Mouse (Mus musculus) Patski (cell line): ENCODE measurements around the gene Col20a1. TPM values are rescaled to one million over a fixed set of nuclear protein-coding genes. Genes with fewer than 3 reads are reported as not detected.

ENCODE experiments used
- ATAC-seq: fragments of 100-300 bp; one replicate; pipeline ENCODE4 v1.8.0; 2021
- CTCF ChIA-PET: fragments of 350-600 bp; sonication (Branson Sonifier 250); formaldehyde crosslinking; loops from one replicate; lab custom pipeline; 2022; ENCODE audit warnings: inconsistent platforms; lab: Charles Lee
- POLR2A ChIA-PET: fragments of 350-600 bp; sonication (Branson Sonifier 250); formaldehyde crosslinking; loops from one replicate; lab custom pipeline; 2022; ENCODE audit warnings: antibody characterized with exemption, inconsistent platforms; lab: Charles Lee
- DNase-seq: peaks from one replicate; pipeline ENCODE4 v3.0.0-alpha.2; 2011; ENCODE audit warnings: low read depth, low spot score
- H3K27me3 ChIP-seq: fragments of 371-371 bp; one replicate; pipeline ENCODE4 v1.5.1; 2021
- CTCF ChIP-seq: fragments of 100-300 bp; IDR thresholded peaks from one replicate; pipeline ENCODE4 v1.5.1; 2021
- in situ Hi-C: fragments of 300-500 bp; cut with MboI; formaldehyde crosslinking; loops from 3 replicates; pipeline ENCODE4 v1.11.1; 2018; ENCODE audit warnings: low pct_unique_long_range_greater_than_20kb, mixed read lengths
- polyA plus RNA-seq: library from polyadenylated mRNA; unstranded; gene quantifications from one replicate; pipeline ENCODE4 v1.2.3, GENCODE M21; 2021

The Col20a1 gene
- polyA plus RNA-seq, 1 experiment from 2014 or later: 0.30 TPM

- ATAC-seq (no peak), DNase-seq (no peak)
- ChIA-PET POLR2A (no interaction called here), CTCF (no interaction called here)
- peaks cover 59% of the 10 kb centered on the region for H3K27me3 ChIP-seq
- TF ChIP-seq CTCF: no peak
- in situ Hi-C loops: no loop called here
These were observed 50.2 kb downstream of the Col20a1 start for GRCm38 (mm10) chr2:181036561-181036960.

DNA sequence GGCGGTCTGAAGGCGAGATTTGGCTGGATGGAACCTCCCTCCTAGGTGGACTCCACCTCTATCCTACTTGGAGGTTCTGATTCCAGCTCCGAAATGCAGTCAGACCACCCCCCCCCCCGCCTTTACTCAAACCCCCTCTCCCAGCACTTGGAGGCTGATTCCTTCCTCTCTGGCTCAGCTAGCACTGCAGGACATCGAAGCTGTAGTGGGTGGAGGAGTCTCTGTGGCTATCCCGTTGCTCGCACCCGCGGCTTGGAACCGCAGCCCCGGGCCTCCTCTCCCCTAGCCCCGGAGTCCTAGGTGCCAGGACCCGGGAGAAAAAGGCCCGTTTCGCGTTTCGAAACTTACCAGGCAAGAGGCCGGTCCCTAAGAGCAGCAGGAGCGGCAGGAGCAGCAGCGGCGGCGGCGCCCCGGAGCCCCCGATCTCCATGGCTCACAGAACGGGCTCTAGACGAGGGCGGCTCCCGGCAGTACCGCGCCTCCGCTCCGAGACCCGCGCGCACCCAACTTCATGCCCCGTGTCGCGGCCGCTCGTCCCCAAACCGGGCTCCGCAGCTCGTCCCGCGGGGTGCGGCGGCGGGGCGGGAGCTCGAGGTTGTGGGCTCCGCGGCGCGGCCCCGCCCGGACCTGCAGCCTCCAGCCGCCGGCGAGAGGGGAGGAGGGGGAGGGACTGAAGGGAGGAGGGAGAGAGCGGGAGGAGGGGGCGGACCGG is 52.5 kb downstream of the Col20a1 start:
- ChIA-PET POLR2A (interaction anchor here (0.6 kb wide), 1 partner anchor 43 kb away, joined by 3 read pairs; no protein-coding TSS in a partner anchor), CTCF (no interaction called here)
- in situ Hi-C loops: no loop called here
- ATAC-seq (no peak), DNase-seq (no peak)
- no peak for TF ChIP-seq CTCF
- peaks cover 44% of the 10 kb centered on the region for H3K27me3 ChIP-seq

- DNase-seq (no peak), ATAC-seq (no peak)
- no peak for TF ChIP-seq CTCF
- CTCF ChIA-PET: no interaction called here
- peaks cover 44% of the 10 kb centered on the region for H3K27me3 ChIP-seq
- in situ Hi-C loops: no loop called here
- POLR2A ChIA-PET: no interaction called here
These were observed 53.0 kb downstream of the Col20a1 start for GRCm38 (mm10) chr2:181039356-181039680.

GRCm38 (mm10) chr2:181041941-181042340 is 55.6 kb downstream of the Col20a1 start:
- ATAC-seq (peak; percentile 55), DNase-seq (no peak)
- ChIA-PET CTCF (no interaction called here), POLR2A (no interaction called here)
- TF ChIP-seq CTCF: no peak
- peaks cover 37% of the 10 kb centered on the region for H3K27me3 ChIP-seq
- in situ Hi-C loops: no loop called here

GRCm38 (mm10) chr2:181042376-181042775 is 56.0 kb downstream of the Col20a1 start:
- POLR2A ChIA-PET: no interaction called here
- in situ Hi-C loops: no loop called here
- no peak for TF ChIP-seq CTCF
- ATAC-seq (no peak), DNase-seq (no peak)
- H3K27me3 ChIP-seq: peaks cover 37% of the 10 kb centered on the region
- CTCF ChIA-PET: no interaction called here

DNA sequence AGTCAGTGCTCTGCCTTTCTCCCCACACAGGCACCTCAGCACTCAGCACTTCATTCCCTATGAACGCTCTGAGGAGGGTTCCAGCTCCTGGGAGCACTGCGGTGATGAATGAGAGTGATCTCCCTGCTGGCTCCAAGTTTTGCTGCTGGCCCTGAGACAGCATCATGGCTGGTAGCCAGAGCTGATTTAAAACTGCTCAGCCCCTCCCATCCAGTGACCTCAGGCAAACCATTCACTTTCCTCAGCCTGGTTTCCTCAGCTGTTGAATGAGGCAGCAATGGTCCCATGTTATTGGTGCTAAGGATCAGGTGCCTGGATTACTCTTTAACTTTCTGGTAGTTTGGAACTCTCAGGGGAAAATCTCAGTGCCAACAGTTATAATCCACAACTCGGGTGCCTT is 57.1 kb downstream of the Col20a1 start, which contains the start of gene Chrna4:
Gene Chrna4, minus strand, starts transcription at position 110 of the 400 bp plus-strand sequence.
- CTCF ChIA-PET: no interaction called here
- no peak for DNase-seq
- POLR2A ChIA-PET: no interaction called here
- no peak for TF ChIP-seq CTCF
- no peak for ATAC-seq
- in situ Hi-C loops: no loop called here
- H3K27me3 ChIP-seq: peaks cover 40% of the 10 kb centered on the region

- CTCF ChIA-PET: no interaction called here
- no peak for DNase-seq
- ATAC-seq: no peak
- peaks cover 42% of the 10 kb centered on the region for H3K27me3 ChIP-seq
- no peak for TF ChIP-seq CTCF
- POLR2A ChIA-PET: no interaction called here
- in situ Hi-C loops: no loop called here
These were observed 57.7 kb downstream of the Col20a1 start for GRCm38 (mm10) chr2:181044001-181044400.

- peaks cover 49% of the 10 kb centered on the region for H3K27me3 ChIP-seq
- DNase-seq: no peak
- ChIA-PET POLR2A (no interaction called here), CTCF (no interaction called here)
- ATAC-seq: no peak
- in situ Hi-C loops: no loop called here
- no peak for TF ChIP-seq CTCF
These were observed 62.1 kb downstream of the Col20a1 start for GRCm38 (mm10) chr2:181048252-181048945.

DNA sequence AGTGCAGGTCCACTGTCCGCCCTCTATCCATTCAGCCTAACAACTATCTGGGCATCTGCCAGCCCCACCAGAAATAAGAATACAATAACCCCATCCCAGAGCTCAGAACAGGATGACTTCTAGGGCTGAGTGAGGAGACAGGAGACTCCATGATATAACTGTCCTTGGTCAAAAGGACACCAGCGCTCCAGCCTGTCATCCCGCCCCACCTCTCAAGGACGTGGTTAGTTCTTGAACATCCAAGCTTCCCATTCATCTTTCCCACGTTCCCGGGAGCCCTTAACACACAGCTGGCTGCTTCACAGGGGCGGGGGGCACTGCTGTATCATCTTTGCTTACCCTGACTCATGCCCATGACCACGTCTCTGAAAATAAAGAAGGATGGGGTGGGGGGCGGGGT is 62.7 kb downstream of the Col20a1 start:
- in situ Hi-C loops: no loop called here
- DNase-seq (no peak), ATAC-seq (no peak)
- H3K27me3 ChIP-seq: peaks cover 51% of the 10 kb centered on the region
- CTCF ChIA-PET: no interaction called here
- POLR2A ChIA-PET: no interaction called here
- no peak for TF ChIP-seq CTCF

DNA sequence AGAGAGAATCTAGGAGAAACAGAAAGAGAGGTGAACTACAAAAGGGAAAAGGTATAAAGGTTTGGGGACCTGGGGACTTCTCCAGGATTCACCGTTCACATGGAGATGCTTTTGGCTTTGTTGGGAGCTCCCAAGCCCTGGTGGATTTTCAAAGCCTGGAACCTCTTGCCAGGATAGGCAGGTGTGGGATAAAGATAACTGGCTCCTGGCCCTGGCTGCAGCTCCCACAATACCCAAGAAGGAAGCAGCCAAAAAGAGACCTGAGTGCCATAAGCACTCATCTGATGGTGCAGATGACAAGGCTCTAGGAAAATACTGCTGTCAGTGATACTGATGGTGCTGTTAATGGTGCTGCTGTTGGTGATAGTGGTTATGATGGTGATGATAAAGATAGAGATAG is 65.8 kb downstream of the Col20a1 start:
- in situ Hi-C loops: no loop called here
- ChIA-PET POLR2A (no interaction called here), CTCF (interaction anchor here (1.1 to 1.2 kb wide), 2 partner anchors 46 to 56 kb away, joined by 3 read pairs; no protein-coding TSS in a partner anchor)

DNA sequence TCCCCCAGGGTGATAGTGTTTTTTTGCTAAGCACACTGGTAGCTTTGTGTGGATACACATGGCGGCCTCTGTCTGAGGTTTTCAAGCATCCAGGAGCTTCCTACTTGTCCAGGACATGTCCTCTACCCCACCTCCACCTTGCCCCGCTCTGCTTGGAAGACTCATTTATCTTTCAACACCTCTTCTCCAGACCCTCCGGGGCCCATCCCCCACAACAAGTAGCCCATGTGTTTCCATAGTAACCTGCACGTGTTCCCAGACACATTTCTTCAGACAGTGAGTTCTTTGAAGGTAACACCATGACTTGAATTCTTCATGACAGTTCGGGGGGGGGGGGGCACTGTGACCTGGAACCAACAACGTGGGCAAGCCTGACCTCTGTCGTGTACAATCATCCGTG is 71.0 kb downstream of the Col20a1 start:
- H3K27me3 ChIP-seq: peaks cover 42% of the 10 kb centered on the region
- DNase-seq (no peak), ATAC-seq (no peak)
- in situ Hi-C loops: loop anchor here (5.0 kb wide), 1 partner anchor 60 kb away; no protein-coding TSS in a partner anchor
- no peak for TF ChIP-seq CTCF
- POLR2A ChIA-PET: no interaction called here
- CTCF ChIA-PET: interaction anchor here (1.1 kb wide), 1 partner anchor 61 kb away, joined by 4 read pairs; no protein-coding TSS in a partner anchor

More for the DNA sequence above, 65.8 kb downstream of the Col20a1 start:
- no peak for ATAC-seq
- peaks cover 68% of the 10 kb centered on the region for H3K27me3 ChIP-seq
- DNase-seq: no peak
- no peak for TF ChIP-seq CTCF
